Mouse (Mus musculus) midbrain, postnatal 0 days (tissue): ENCODE data around the gene Cdc6. TPM values are rescaled to one million over a fixed set of nuclear protein-coding genes. Genes with fewer than 3 reads are reported as not detected.

ENCODE experiments used
- ATAC-seq: fragments of 200-750 bp; cut with Nextera tagmentation; 2 replicates; pipeline ENCODE4 v1.8.0; 2017; ENCODE audit warnings: moderate number of reproducible peaks, mild to moderate bottlenecking, moderate TSS enrichment, moderate library complexity; ENCODE audit not compliant: low FRiP score
- DNase-seq: peaks from one replicate; pipeline ENCODE4 v3.0.0-alpha.2; 2015; ENCODE audit warnings: low spot score
- H3K27ac ChIP-seq: fragments of 300-500 bp; sonication (generic); 2 replicates; pipeline ENCODE4 v1.5.1; 2014; ENCODE audit warnings: low read depth, mild to moderate bottlenecking, low read length, mixed read lengths
- H3K27me3 ChIP-seq: fragments of 300-500 bp; sonication (generic); 2 replicates; pipeline ENCODE4 v1.6.1; 2014; ENCODE audit warnings: low read length, control low read depth, mixed read lengths; ENCODE audit not compliant: insufficient read depth
- H3K36me3 ChIP-seq: fragments of 300-500 bp; sonication (generic); 2 replicates; pipeline ENCODE4 v1.6.1; 2014; ENCODE audit warnings: low read length, control low read depth, mixed read lengths; ENCODE audit not compliant: insufficient read depth
- H3K4me1 ChIP-seq: fragments of 300-500 bp; sonication (generic); 2 replicates; pipeline ENCODE4 v1.6.1; 2014; ENCODE audit warnings: mild to moderate bottlenecking, control low read depth, antibody characterized with exemption, low read length, mixed read lengths; ENCODE audit not compliant: insufficient read depth
- H3K4me2 ChIP-seq: fragments of 300-500 bp; sonication (generic); 2 replicates; pipeline ENCODE4 v1.6.1; 2014; ENCODE audit warnings: low read depth, mild to moderate bottlenecking, low read length, mixed read lengths; ENCODE audit not compliant: poor library complexity, severe bottlenecking
- H3K4me3 ChIP-seq: fragments of 300-500 bp; sonication (generic); 2 replicates; pipeline ENCODE4 v1.5.1; 2014; ENCODE audit warnings: low read depth, mild to moderate bottlenecking, low read length, moderate library complexity
- H3K9ac ChIP-seq: fragments of 300-500 bp; sonication (generic); replicated peaks from 2 replicates; pipeline ENCODE4 v1.6.1; 2014; ENCODE audit warnings: mild to moderate bottlenecking, low read length, moderate library complexity, mixed read lengths; ENCODE audit not compliant: poor library complexity, severe bottlenecking
- H3K9me3 ChIP-seq: fragments of 300-500 bp; sonication (generic); 2 replicates; pipeline ENCODE4 v1.6.1; 2016; ENCODE audit warnings: low read length, control low read depth
- CTCF ChIP-seq: IDR thresholded peaks from 2 replicates; pipeline ENCODE4 v1.5.1; 2016; ENCODE audit warnings: antibody characterized with exemption, mild to moderate bottlenecking
- WGBS: fragments of 180-500 bp; shearing (Covaris S2); extraction: QIAGEN DNeasy Blood & Tissue Kit; methylation state at CpG from one replicate; pipeline ENCODE4 v1.1.7; 2014; 5-methylcytosine and 5-hydroxymethylcytosine counted together
- polyA plus RNA-seq: library from polyadenylated mRNA; unstranded; fragments of >200 nt; fragmentation: Nextera tagmentation; extraction: Ambion mirVana; gene quantifications from 2 replicates; pipeline ENCODE4 v1.2.1, GENCODE M21; 2015
- total RNA-seq: library from RNA; depleted of rRNA; stranded (reverse); fragments of >200 nt; gene quantifications from 2 replicates; pipeline ENCODE4 v1.2.3, GENCODE M21; 2014

The Cdc6 gene
- total and polyA plus RNA-seq, 2 experiments from 2014 or later, result 0.44 to 0.52 TPM

GRCm38 (mm10) chr11:98964616-98965415 is 57.2 kb downstream of the Cdc6 start:
- TF ChIP-seq CTCF, result no peak
- no peaks in the 10 kb centered on the region for H3K9me3 ChIP-seq
- peak; percentile 13 for DNase-seq

GRCm38 (mm10) chr11:98965416-98966077 is 57.9 kb downstream of the Cdc6 start:
- Histone ChIP-seq H3K4me1 (peaks cover 41% of the 10 kb centered on the region), H3K4me3 (no peak overlapping the region), H3K4me2 (no peak overlapping the region), H3K27me3 (no peaks in the 10 kb centered on the region), H3K36me3 (no peaks in the 10 kb centered on the region), H3K27ac (no peak overlapping the region; the same call in 1 of the 2 replicates), H3K9ac (no peak overlapping the region), H3K9me3 (no peaks in the 10 kb centered on the region)
- no peak for ATAC-seq
- no peak for TF ChIP-seq CTCF
- WGBS, result 13% methylated on average over 9 of the region's 11 CpGs
- DNase-seq, result peak; percentile 38

More at GRCm38 (mm10) chr11:98964616-98965415, 57.2 kb downstream of the Cdc6 start:
- peaks cover 41% of the 10 kb centered on the region for H3K4me1 ChIP-seq
- no peaks in the 10 kb centered on the region for H3K27me3 ChIP-seq
- H3K36me3 ChIP-seq, result no peaks in the 10 kb centered on the region
- no peak overlapping the region; the same call in 1 of the 2 replicates for H3K27ac ChIP-seq
- H3K4me2 ChIP-seq, result peak overlapping the region; percentile 20; the same call in 1 of the 2 replicates
- 35% methylated on average over 15 of the region's 15 CpGs for WGBS
- ATAC-seq, result no peak
- no peak overlapping the region for H3K4me3 ChIP-seq
- H3K9ac ChIP-seq, result no peak overlapping the region

GRCm38 (mm10) chr11:98966499-98967141 is 59.0 kb downstream of the Cdc6 start:
- H3K36me3 ChIP-seq, result peaks cover 5% of the 10 kb centered on the region
- ATAC-seq (peak; percentile 58), DNase-seq (peak; percentile 88)
- H3K27me3 ChIP-seq, result no peaks in the 10 kb centered on the region
- H3K4me2 ChIP-seq, result no peak overlapping the region
- no peaks in the 10 kb centered on the region for H3K9me3 ChIP-seq
- no peak overlapping the region for H3K4me3 ChIP-seq
- no peak overlapping the region for H3K9ac ChIP-seq
- H3K4me1 ChIP-seq, result peaks cover 36% of the 10 kb centered on the region
- TF ChIP-seq CTCF, result peak; percentile 61
- H3K27ac ChIP-seq, result peak overlapping the region; percentile 43; the same call in 1 of the 2 replicates
- WGBS, result 42% methylated on average over 9 of the region's 9 CpGs

GRCm38 (mm10) chr11:98968079-98968478 is 60.5 kb downstream of the Cdc6 start:
- Histone ChIP-seq H3K4me3 (no peak overlapping the region), H3K9ac (no peak overlapping the region), H3K9me3 (no peaks in the 10 kb centered on the region), H3K4me1 (peaks cover 26% of the 10 kb centered on the region), H3K27me3 (no peaks in the 10 kb centered on the region), H3K27ac (no peak overlapping the region), H3K36me3 (peaks cover 9% of the 10 kb centered on the region), H3K4me2 (no peak overlapping the region)
- TF ChIP-seq CTCF, result no peak
- WGBS, result 66% methylated on average over 16 of the region's 16 CpGs
- ATAC-seq, result no peak
- no peak for DNase-seq

GRCm38 (mm10) chr11:98968716-98969495 is 61.3 kb downstream of the Cdc6 start:
- Histone ChIP-seq H3K4me2 (peak overlapping the region; percentile 21; the same call in 1 of the 2 replicates), H3K27me3 (no peaks in the 10 kb centered on the region), H3K36me3 (peaks cover 17% of the 10 kb centered on the region), H3K9me3 (no peaks in the 10 kb centered on the region), H3K4me1 (peaks cover 18% of the 10 kb centered on the region), H3K9ac (0 out of 2 replicates have a peak overlapping the region, but pooled peaks have one; percentile 15), H3K4me3 (no peak overlapping the region), H3K27ac (no peak overlapping the region)
- TF ChIP-seq CTCF, result no peak
- ATAC-seq (no peak), DNase-seq (peak; percentile 63)
- 5% methylated on average over 20 of the region's 20 CpGs for WGBS
